Mouse (Mus musculus) lung, embryonic 16.5 days (tissue): ENCODE data around the gene Fbxo28. TPM values are rescaled to one million over a fixed set of nuclear protein-coding genes. Genes with fewer than 3 reads are reported as not detected.

Experiments used
- ATAC-seq: fragments of 200-750 bp; cut with Nextera tagmentation; 2 replicates; pipeline ENCODE4 v1.8.0; 2017; ENCODE audit warnings: low read depth, mild to moderate bottlenecking, moderate library complexity
- H3K27ac ChIP-seq: fragments of 300-500 bp; sonication (generic); 2 replicates; pipeline ENCODE4 v1.5.1; 2014; ENCODE audit warnings: mild to moderate bottlenecking, control low read depth, low read length
- H3K27me3 ChIP-seq: fragments of 300-500 bp; sonication (generic); 2 replicates; pipeline ENCODE4 v1.6.1; 2014; ENCODE audit warnings: low read depth, low read length, mixed read lengths; ENCODE audit not compliant: control insufficient read depth, insufficient read depth
- H3K36me3 ChIP-seq: fragments of 300-500 bp; sonication (generic); 2 replicates; pipeline ENCODE4 v1.6.1; 2014; ENCODE audit warnings: low read length; ENCODE audit not compliant: control insufficient read depth, insufficient read depth
- H3K4me1 ChIP-seq: fragments of 300-500 bp; sonication (generic); replicated peaks from 2 replicates; pipeline ENCODE4 v1.6.1; 2014; ENCODE audit warnings: low read length, mixed read lengths; ENCODE audit not compliant: control insufficient read depth, insufficient read depth
- H3K4me2 ChIP-seq: fragments of 300-500 bp; sonication (generic); 2 replicates; pipeline ENCODE4 v1.6.1; 2014; ENCODE audit warnings: low read depth, low read length, control low read depth
- H3K4me3 ChIP-seq: fragments of 300-500 bp; sonication (generic); 2 replicates; pipeline ENCODE4 v1.5.1; 2014; ENCODE audit warnings: mild to moderate bottlenecking, low read length, control low read depth
- H3K9ac ChIP-seq: fragments of 300-500 bp; sonication (generic); 2 replicates; pipeline ENCODE4 v1.6.1; 2014; ENCODE audit warnings: low read length, control low read depth
- H3K9me3 ChIP-seq: fragments of 300-500 bp; sonication (generic); 2 replicates; pipeline ENCODE4 v1.6.1; 2016; ENCODE audit warnings: low read length; ENCODE audit not compliant: control insufficient read depth
- WGBS: fragments of 180-500 bp; shearing (Covaris S2); extraction: QIAGEN DNeasy Blood & Tissue Kit; methylation state at CpG from one replicate; pipeline ENCODE4 v1.1.7; 2014; 5-methylcytosine and 5-hydroxymethylcytosine counted together
- polyA plus RNA-seq: library from polyadenylated mRNA; unstranded; fragments of >200 nt; fragmentation: Nextera tagmentation; extraction: Ambion mirVana; gene quantifications from 2 replicates; pipeline ENCODE4 v1.2.1, GENCODE M21; 2015

Fbxo28 gene
- polyA plus RNA-seq, 1 experiment from 2014 or later, result 19.9 TPM

- WGBS, result 88% methylated on average over 7 of the region's 7 CpGs
- ATAC-seq, result no peak
- H3K36me3 ChIP-seq, result no peaks in the 10 kb centered on the region
- H3K9ac ChIP-seq, result no peak overlapping the region
- no peaks in the 10 kb centered on the region for H3K9me3 ChIP-seq
- no peak overlapping the region for H3K4me3 ChIP-seq
- no peak overlapping the region for H3K27ac ChIP-seq
- no peaks in the 10 kb centered on the region for H3K4me1 ChIP-seq
- no peaks in the 10 kb centered on the region for H3K27me3 ChIP-seq
- no peak overlapping the region for H3K4me2 ChIP-seq
These were observed 35.4 kb upstream of the Fbxo28 start for GRCm38 (mm10) chr1:182376826-182377225.

- 19% methylated on average over 8 of the region's 8 CpGs for WGBS
- Histone ChIP-seq H3K27me3 (no peaks in the 10 kb centered on the region), H3K4me2 (no peak overlapping the region), H3K36me3 (no peaks in the 10 kb centered on the region), H3K4me1 (no peaks in the 10 kb centered on the region), H3K9me3 (no peaks in the 10 kb centered on the region), H3K27ac (no peak overlapping the region), H3K9ac (no peak overlapping the region), H3K4me3 (no peak overlapping the region)
- no peak for ATAC-seq
These were observed 34.8 kb upstream of the Fbxo28 start for GRCm38 (mm10) chr1:182376221-182376620.

GRCm38 (mm10) chr1:182371891-182372290, 30.5 kb upstream of the Fbxo28 start:
- H3K4me3 ChIP-seq, result no peak overlapping the region
- no peaks in the 10 kb centered on the region for H3K9me3 ChIP-seq
- H3K4me1 ChIP-seq, result no peaks in the 10 kb centered on the region
- H3K27me3 ChIP-seq, result no peaks in the 10 kb centered on the region
- no peak for ATAC-seq
- H3K9ac ChIP-seq, result no peak overlapping the region
- 44% methylated on average over 8 of the region's 8 CpGs for WGBS
- H3K4me2 ChIP-seq, result no peak overlapping the region
- H3K36me3 ChIP-seq, result no peaks in the 10 kb centered on the region
- H3K27ac ChIP-seq, result no peak overlapping the region

GRCm38 (mm10) chr1:182369435-182369834, 28.0 kb upstream of the Fbxo28 start:
- H3K36me3 ChIP-seq, result no peaks in the 10 kb centered on the region
- H3K4me1 ChIP-seq, result no peaks in the 10 kb centered on the region
- no peaks in the 10 kb centered on the region for H3K9me3 ChIP-seq
- no peak overlapping the region for H3K9ac ChIP-seq
- no peak for ATAC-seq
- H3K4me2 ChIP-seq, result no peak overlapping the region
- WGBS, result 67% methylated on average over 4 of the region's 4 CpGs
- no peaks in the 10 kb centered on the region for H3K27me3 ChIP-seq
- no peak overlapping the region for H3K27ac ChIP-seq
- no peak overlapping the region for H3K4me3 ChIP-seq

GRCm38 (mm10) chr1:182368782-182369181, 27.4 kb upstream of the Fbxo28 start:
- Histone ChIP-seq H3K36me3 (no peaks in the 10 kb centered on the region), H3K4me2 (no peak overlapping the region), H3K9ac (no peak overlapping the region), H3K4me3 (no peak overlapping the region), H3K27me3 (no peaks in the 10 kb centered on the region), H3K4me1 (no peaks in the 10 kb centered on the region), H3K27ac (no peak overlapping the region), H3K9me3 (no peaks in the 10 kb centered on the region)
- ATAC-seq, result no peak
- WGBS, result 49% methylated on average over 8 of the region's 8 CpGs

- H3K27me3 ChIP-seq, result no peaks in the 10 kb centered on the region
- H3K4me3 ChIP-seq, result no peak overlapping the region
- no peak overlapping the region for H3K4me2 ChIP-seq
- H3K4me1 ChIP-seq, result no peaks in the 10 kb centered on the region
- no peak overlapping the region for H3K27ac ChIP-seq
- H3K9ac ChIP-seq, result no peak overlapping the region
- no peaks in the 10 kb centered on the region for H3K9me3 ChIP-seq
- 63% methylated on average over 7 of the region's 7 CpGs for WGBS
- H3K36me3 ChIP-seq, result no peaks in the 10 kb centered on the region
- ATAC-seq, result no peak
These were observed 26.9 kb upstream of the Fbxo28 start for GRCm38 (mm10) chr1:182368309-182368708.

GRCm38 (mm10) chr1:182363683-182364404, 22.4 kb upstream of the Fbxo28 start:
- Histone ChIP-seq H3K36me3 (no peaks in the 10 kb centered on the region), H3K4me3 (no peak overlapping the region)

GRCm38 (mm10) chr1:182362703-182363102, 21.3 kb upstream of the Fbxo28 start:
- no peaks in the 10 kb centered on the region for H3K36me3 ChIP-seq
- H3K27me3 ChIP-seq, result no peaks in the 10 kb centered on the region
- H3K4me2 ChIP-seq, result no peak overlapping the region
- WGBS, result 81% methylated on average over 5 of the region's 5 CpGs
- H3K4me3 ChIP-seq, result no peak overlapping the region
- no peak overlapping the region for H3K27ac ChIP-seq
- no peaks in the 10 kb centered on the region for H3K9me3 ChIP-seq
- ATAC-seq, result no peak
- H3K9ac ChIP-seq, result no peak overlapping the region
- H3K4me1 ChIP-seq, result peaks cover 3% of the 10 kb centered on the region; the same call in 1 of the 2 replicates

More at GRCm38 (mm10) chr1:182363683-182364404, 22.4 kb upstream of the Fbxo28 start:
- H3K9me3 ChIP-seq, result no peaks in the 10 kb centered on the region
- no peaks in the 10 kb centered on the region for H3K27me3 ChIP-seq
- WGBS, result 57% methylated on average over 12 of the region's 12 CpGs
- no peak overlapping the region for H3K9ac ChIP-seq
- H3K4me1 ChIP-seq, result peaks cover 3% of the 10 kb centered on the region; the same call in 1 of the 2 replicates
- ATAC-seq, result no peak
- H3K27ac ChIP-seq, result no peak overlapping the region
- H3K4me2 ChIP-seq, result no peak overlapping the region

GRCm38 (mm10) chr1:182358133-182358532, 16.7 kb upstream of the Fbxo28 start:
- Histone ChIP-seq H3K36me3 (no peaks in the 10 kb centered on the region), H3K9ac (no peak overlapping the region), H3K27me3 (no peaks in the 10 kb centered on the region), H3K4me3 (no peak overlapping the region), H3K27ac (no peak overlapping the region), H3K4me2 (no peak overlapping the region), H3K4me1 (peaks cover 3% of the 10 kb centered on the region; the same call in 1 of the 2 replicates), H3K9me3 (0 out of 2 replicates have a peak, but pooled peaks cover 2% of the 10 kb centered on the region)
- no peak for ATAC-seq
- 15% methylated on average over 1 of the region's 1 CpGs for WGBS
